Mouse (Mus musculus) intestine, postnatal 0 days (tissue): ENCODE measurements around the gene Fnbp1. TPM values are rescaled to one million over a fixed set of nuclear protein-coding genes. Genes with fewer than 3 reads are reported as not detected.

Source experiments
- ATAC-seq: fragments of 200-750 bp; cut with Nextera tagmentation; 2 replicates; pipeline ENCODE4 v1.8.0; 2017; ENCODE audit warnings: mild to moderate bottlenecking, moderate TSS enrichment, moderate library complexity
- H3K27ac ChIP-seq: fragments of 300-500 bp; sonication (generic); 2 replicates; pipeline ENCODE4 v1.5.1; 2014; ENCODE audit warnings: mild to moderate bottlenecking, low read depth, low read length, moderate library complexity
- H3K27me3 ChIP-seq: fragments of 300-500 bp; sonication (generic); replicated peaks from 2 replicates; pipeline ENCODE4 v1.6.1; 2014; ENCODE audit warnings: low read length, mixed read lengths; ENCODE audit not compliant: control insufficient read depth, insufficient read depth
- H3K36me3 ChIP-seq: fragments of 300-500 bp; sonication (generic); 2 replicates; pipeline ENCODE4 v1.6.1; 2014; ENCODE audit warnings: mild to moderate bottlenecking, moderate library complexity; ENCODE audit not compliant: control insufficient read depth, insufficient read depth
- H3K4me1 ChIP-seq: fragments of 300-500 bp; sonication (generic); replicated peaks from 2 replicates; pipeline ENCODE4 v1.6.1; 2014; ENCODE audit warnings: antibody characterized with exemption, low read length, mixed read lengths; ENCODE audit not compliant: control insufficient read depth, insufficient read depth
- H3K4me2 ChIP-seq: fragments of 300-500 bp; sonication (generic); replicated peaks from 2 replicates; pipeline ENCODE4 v1.6.1; 2014; ENCODE audit warnings: low read depth, mild to moderate bottlenecking, moderate library complexity
- H3K4me3 ChIP-seq: fragments of 300-500 bp; sonication (generic); 2 replicates; pipeline ENCODE4 v1.5.1; 2014; ENCODE audit warnings: low read depth, low read length
- H3K9ac ChIP-seq: fragments of 300-500 bp; sonication (generic); 2 replicates; pipeline ENCODE4 v1.6.1; 2014; ENCODE audit warnings: mild to moderate bottlenecking, low read depth, low read length
- H3K9me3 ChIP-seq: fragments of 300-500 bp; sonication (generic); 2 replicates; pipeline ENCODE4 v1.6.1; 2016; ENCODE audit warnings: mixed run types; ENCODE audit not compliant: control insufficient read depth
- CTCF ChIP-seq: sonication (generic); IDR thresholded peaks from 2 replicates; pipeline ENCODE4 v1.5.1; 2016; ENCODE audit warnings: low read depth, mild to moderate bottlenecking, control low read depth, antibody characterized with exemption, moderate library complexity
- WGBS: fragments of 180-500 bp; shearing (Covaris S2); extraction: QIAGEN DNeasy Blood & Tissue Kit; methylation state at CpG from one replicate; pipeline ENCODE4 v1.1.7; 2014; 5-methylcytosine and 5-hydroxymethylcytosine counted together
- polyA plus RNA-seq: library from polyadenylated mRNA; unstranded; fragments of >200 nt; fragmentation: Nextera tagmentation; extraction: Ambion mirVana; gene quantifications from 2 replicates; pipeline ENCODE4 v1.2.1, GENCODE M21; 2015

Fnbp1 gene
- polyA plus RNA-seq, 1 experiment from 2014 or later: 10.4 TPM

DNA sequence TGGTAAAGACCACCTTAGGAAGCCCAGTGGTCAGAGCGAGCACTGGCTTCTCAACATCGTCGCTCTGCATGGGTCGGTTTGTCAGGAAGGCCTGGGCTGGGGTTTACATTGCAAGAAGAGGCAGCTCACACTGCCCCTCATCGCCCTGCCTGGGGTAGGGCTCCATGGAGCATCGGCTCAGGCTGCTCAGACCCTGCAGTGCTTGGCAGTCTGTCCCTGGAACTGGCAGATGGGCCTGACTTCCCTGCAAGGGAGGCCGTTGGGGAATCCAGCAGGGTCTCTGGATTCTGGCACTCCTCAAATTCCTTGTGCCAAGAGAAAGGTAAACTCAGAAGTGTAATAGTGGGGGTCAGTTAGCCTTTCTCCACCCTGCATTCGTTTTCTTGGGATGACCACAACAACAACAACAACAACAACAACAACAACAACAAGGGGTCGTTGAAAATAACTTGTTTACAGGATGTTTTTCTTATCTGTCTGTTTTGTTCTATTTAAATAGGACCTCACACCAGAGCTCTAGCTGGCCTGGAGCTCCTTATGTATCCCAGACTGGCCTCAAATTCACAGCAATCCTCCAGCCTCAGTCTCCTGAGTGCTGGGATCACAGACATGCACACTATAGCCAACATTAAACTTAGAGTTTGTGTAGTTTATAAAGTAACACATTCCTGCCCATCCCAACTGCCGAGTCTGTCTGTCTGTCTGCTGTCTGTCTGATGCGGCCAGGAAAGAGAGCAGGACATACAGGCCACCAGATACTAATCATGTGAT, 75.6 kb downstream of the Fnbp1 start:
- ATAC-seq: no peak
- H3K36me3 ChIP-seq: no peaks in the 10 kb centered on the region; the same call in 1 of the 2 replicates
- TF ChIP-seq CTCF: no peak
- H3K27me3 ChIP-seq: no peaks in the 10 kb centered on the region
- no peaks in the 10 kb centered on the region for H3K9me3 ChIP-seq
- no peak overlapping the region for H3K4me2 ChIP-seq
- H3K4me1 ChIP-seq: no peaks in the 10 kb centered on the region
- H3K4me3 ChIP-seq: no peak overlapping the region
- WGBS: 79% methylated on average over 11 of the region's 11 CpGs
- H3K9ac ChIP-seq: no peak overlapping the region
- H3K27ac ChIP-seq: no peak overlapping the region

GRCm38 (mm10) chr2:31061868-31062628, 79.8 kb downstream of the Fnbp1 start:
- no peak for TF ChIP-seq CTCF
- Histone ChIP-seq H3K4me3 (no peak overlapping the region), H3K27ac (no peak overlapping the region), H3K9ac (no peak overlapping the region), H3K4me1 (no peaks in the 10 kb centered on the region), H3K27me3 (no peaks in the 10 kb centered on the region), H3K4me2 (no peak overlapping the region), H3K36me3 (peaks cover 10% of the 10 kb centered on the region; the same call in 1 of the 2 replicates), H3K9me3 (no peaks in the 10 kb centered on the region)
- no peak for ATAC-seq
- WGBS: 88% methylated on average over 10 of the region's 10 CpGs

- Histone ChIP-seq H3K36me3 (peaks cover 18% of the 10 kb centered on the region; the same call in 1 of the 2 replicates), H3K9ac (no peak overlapping the region), H3K9me3 (no peaks in the 10 kb centered on the region), H3K27me3 (no peaks in the 10 kb centered on the region), H3K4me3 (no peak overlapping the region), H3K4me1 (no peaks in the 10 kb centered on the region), H3K27ac (no peak overlapping the region), H3K4me2 (no peak overlapping the region)
- no peak for TF ChIP-seq CTCF
- 88% methylated on average over 28 of the region's 28 CpGs for WGBS
- no peak for ATAC-seq
These were observed 80.7 kb downstream of the Fnbp1 start for GRCm38 (mm10) chr2:31060787-31061730.

- WGBS: 96% methylated on average over 1 of the region's 1 CpGs
- no peak for ATAC-seq
- Histone ChIP-seq H3K36me3 (peaks cover 26% of the 10 kb centered on the region), H3K4me1 (no peaks in the 10 kb centered on the region), H3K27ac (no peak overlapping the region), H3K4me3 (no peak overlapping the region), H3K9me3 (no peaks in the 10 kb centered on the region), H3K27me3 (no peaks in the 10 kb centered on the region), H3K9ac (no peak overlapping the region), H3K4me2 (no peak overlapping the region)
- no peak for TF ChIP-seq CTCF
These were observed 81.5 kb downstream of the Fnbp1 start for GRCm38 (mm10) chr2:31060271-31060670.

- WGBS: 80% methylated on average over 4 of the region's 4 CpGs
- ATAC-seq: no peak
- H3K4me1 ChIP-seq: no peaks in the 10 kb centered on the region
- H3K9me3 ChIP-seq: no peaks in the 10 kb centered on the region
- no peak overlapping the region for H3K4me2 ChIP-seq
- TF ChIP-seq CTCF: no peak
- peaks cover 29% of the 10 kb centered on the region for H3K36me3 ChIP-seq
- H3K27ac ChIP-seq: no peak overlapping the region
- H3K9ac ChIP-seq: no peak overlapping the region
- H3K4me3 ChIP-seq: no peak overlapping the region
- no peaks in the 10 kb centered on the region for H3K27me3 ChIP-seq
These were observed 83.4 kb downstream of the Fnbp1 start for GRCm38 (mm10) chr2:31058443-31058842.
